Mouse (Mus musculus): ENCODE results near the gene Dock6. TPM values are rescaled to one million over a fixed set of nuclear protein-coding genes. Genes with fewer than 3 reads are reported as not detected.
"Not testable (repeated sequence)": the region's sequence is repeated elsewhere in the genome, so short reads cannot be mapped to it uniquely, and the experiment has no call there.

The Dock6 gene
- total and polyA plus RNA-seq, 3 experiments: 3.9 to 16.8 (median 11.6) TPM

DNA sequence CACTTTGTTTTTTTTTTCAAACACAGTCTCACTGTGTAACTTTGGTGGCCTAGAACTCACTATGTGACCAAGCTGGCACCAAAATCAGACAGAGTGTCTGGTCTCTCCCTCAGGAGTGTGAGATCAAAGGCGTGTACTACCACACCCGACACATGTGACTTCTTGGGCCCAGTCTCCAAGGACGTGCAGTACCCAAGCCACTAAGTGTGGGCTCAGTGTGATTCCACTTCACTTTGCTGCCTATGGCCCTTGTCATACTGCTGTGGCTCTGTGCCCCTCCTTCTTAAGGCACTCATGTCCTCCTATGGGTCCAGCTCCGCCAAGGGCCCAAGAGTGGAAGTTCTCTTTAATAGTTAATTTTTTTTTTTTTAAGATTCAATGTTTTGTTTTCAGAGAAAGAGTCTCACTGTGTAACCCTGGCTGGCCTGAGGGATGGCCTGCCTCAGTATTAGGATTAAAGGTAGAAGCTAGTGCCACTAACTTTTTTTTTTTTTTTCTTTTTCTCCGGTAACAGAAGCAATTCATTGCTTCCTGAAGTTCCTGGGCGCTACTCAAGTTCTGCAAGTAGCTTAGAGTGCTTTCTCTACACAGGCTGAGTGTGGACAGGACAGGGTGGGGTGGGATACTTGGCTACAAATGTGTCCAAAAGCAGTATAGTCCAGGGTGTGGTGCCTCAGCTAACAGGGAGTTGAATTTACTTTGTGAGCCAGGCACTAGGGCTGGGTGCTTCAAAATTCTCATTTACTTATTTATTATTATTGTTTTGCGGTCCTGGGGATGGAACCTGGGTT, 67.7 kb downstream of the Dock6 start:
- TF ChIP-seq TAL1 (conservative IDR thresholded peaks at IDR 0.05; ENCODE audit: low read depth, low read length) (no peak), GATA2 (IDR thresholded peaks at IDR 0.05; ENCODE audit: borderline replicate concordance, low read depth, low read length) (no peak), POLR2AphosphoS5 (IDR thresholded peaks at IDR 0.05; ENCODE audit: insufficient replicate concordance, low read depth, low read length) (no peak), GATA1 (IDR thresholded peaks at IDR 0.05; ENCODE audit: borderline replicate concordance, low read length) (no peak), CTCF (IDR thresholded peaks at IDR 0.05; ENCODE audit: low read depth, low read length) (no peak)
- Histone ChIP-seq H3K27me3 (ENCODE audit: insufficient read depth, low read length) (peaks cover 27% of the 10 kb centered on the region), H3K36me3 (replicated peaks) (no peaks in the 10 kb centered on the region), H3K9me3 (replicated peaks) (no peaks in the 10 kb centered on the region), H3K4me1 (ENCODE audit: insufficient read depth, low read depth, low read length) (peaks cover 3% of the 10 kb centered on the region), H3K4me3 (ENCODE audit: low read depth, low read length) (no peak overlapping the region)
- DNase-seq (ENCODE audit: low spot score): no peak
- ATAC-seq (ENCODE audit: extremely low read depth, insufficient number of reproducible peaks, low FRiP score, poor library complexity, severe bottlenecking): no peak

DNA sequence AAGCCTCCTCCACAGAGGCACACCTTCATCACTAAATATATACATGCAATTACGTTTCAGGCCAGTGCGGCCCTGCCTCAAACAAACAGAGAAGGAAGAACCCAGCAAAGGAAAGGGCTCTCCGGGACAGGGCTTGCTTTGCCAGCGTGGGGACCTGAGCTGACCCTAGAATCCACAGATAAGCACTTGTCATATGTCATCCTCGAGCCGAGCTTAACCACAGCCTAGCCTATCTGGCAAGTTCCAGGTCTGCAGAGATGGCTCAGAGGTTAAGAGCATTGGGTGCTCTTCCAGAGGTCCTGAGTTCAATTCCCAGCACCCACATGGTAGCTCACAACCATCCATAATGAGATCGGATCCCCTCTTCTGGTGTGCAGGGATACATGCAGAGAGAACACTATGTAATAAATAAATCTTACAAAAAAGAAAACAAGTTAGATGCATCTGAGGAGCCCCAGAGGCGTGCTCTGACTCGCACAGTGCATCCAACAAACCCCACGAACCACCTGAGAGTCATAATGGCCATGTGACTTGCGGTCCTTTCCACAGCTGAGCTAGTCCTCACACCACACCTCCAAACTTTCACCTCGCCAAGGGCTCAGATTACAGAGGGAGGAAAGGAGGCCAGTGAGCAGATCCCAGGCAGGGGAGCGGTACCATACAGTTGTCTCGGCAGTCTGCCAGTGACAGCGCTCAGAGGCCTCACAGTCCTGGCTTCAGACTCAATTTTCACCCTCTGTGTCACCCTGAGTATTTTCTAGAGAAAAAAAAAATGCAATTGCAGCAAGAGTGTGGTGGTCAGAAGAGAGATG, 70.6 kb downstream of the Dock6 start:
- Histone ChIP-seq H3K9me3 (replicated peaks) (no peaks in the 10 kb centered on the region), H3K36me3 (replicated peaks) (no peaks in the 10 kb centered on the region), H3K4me1 (ENCODE audit: insufficient read depth, low read depth, low read length) (peaks cover 3% of the 10 kb centered on the region), H3K4me3 (ENCODE audit: low read depth, low read length) (no peak overlapping the region), H3K27me3 (ENCODE audit: insufficient read depth, low read length) (peaks cover 27% of the 10 kb centered on the region)
- ATAC-seq (ENCODE audit: extremely low read depth, insufficient number of reproducible peaks, low FRiP score, poor library complexity, severe bottlenecking): no peak
- DNase-seq (ENCODE audit: low spot score): no peak
- no peak for TF ChIP-seq GATA2 (IDR thresholded peaks at IDR 0.05; ENCODE audit: borderline replicate concordance, low read depth, low read length)
- no peak for TF ChIP-seq GATA1 (IDR thresholded peaks at IDR 0.05; ENCODE audit: borderline replicate concordance, low read length)
- TF ChIP-seq POLR2AphosphoS5 (IDR thresholded peaks at IDR 0.05; ENCODE audit: insufficient replicate concordance, low read depth, low read length): no peak
- TF ChIP-seq TAL1 (conservative IDR thresholded peaks at IDR 0.05; ENCODE audit: low read depth, low read length): no peak
- TF ChIP-seq CTCF (IDR thresholded peaks at IDR 0.05; ENCODE audit: low read depth, low read length): no peak

DNA sequence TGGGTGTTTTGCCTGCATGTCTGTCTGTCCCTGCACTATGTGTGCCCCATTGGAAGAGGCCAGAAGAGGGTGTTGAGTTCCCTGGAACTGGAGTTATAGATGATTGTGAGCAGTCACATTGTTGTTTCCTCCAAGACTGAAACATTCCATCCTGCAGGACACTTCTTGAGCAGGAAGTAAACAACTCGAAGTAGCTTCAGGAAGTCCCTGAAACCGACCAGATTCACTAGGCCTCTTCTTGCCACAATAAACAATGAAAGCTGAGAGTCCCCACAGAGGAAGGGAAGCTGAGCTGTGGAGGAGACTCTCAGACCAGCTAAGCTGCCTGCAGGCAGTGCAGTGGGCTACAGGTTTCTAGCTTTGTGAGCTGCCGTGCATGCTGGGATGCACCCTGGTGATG, 74.7 kb downstream of the Dock6 start:
- Histone ChIP-seq H3K4me3 (ENCODE audit: low read depth, low read length) (no peak overlapping the region), H3K36me3 (replicated peaks) (no peaks in the 10 kb centered on the region), H3K27me3 (ENCODE audit: insufficient read depth, low read length) (peaks cover 32% of the 10 kb centered on the region), H3K9me3 (replicated peaks) (no peaks in the 10 kb centered on the region), H3K4me1 (ENCODE audit: insufficient read depth, low read depth, low read length) (peaks cover 3% of the 10 kb centered on the region)
- no peak for ATAC-seq (ENCODE audit: extremely low read depth, insufficient number of reproducible peaks, low FRiP score, poor library complexity, severe bottlenecking)
- TF ChIP-seq TAL1 (conservative IDR thresholded peaks at IDR 0.05; ENCODE audit: low read depth, low read length): no peak
- no peak for TF ChIP-seq CTCF (IDR thresholded peaks at IDR 0.05; ENCODE audit: low read depth, low read length)
- no peak for TF ChIP-seq GATA2 (IDR thresholded peaks at IDR 0.05; ENCODE audit: borderline replicate concordance, low read depth, low read length)
- no peak for TF ChIP-seq GATA1 (IDR thresholded peaks at IDR 0.05; ENCODE audit: borderline replicate concordance, low read length)
- no peak for TF ChIP-seq POLR2AphosphoS5 (IDR thresholded peaks at IDR 0.05; ENCODE audit: insufficient replicate concordance, low read depth, low read length)
- no peak for DNase-seq (ENCODE audit: low spot score)

DNA sequence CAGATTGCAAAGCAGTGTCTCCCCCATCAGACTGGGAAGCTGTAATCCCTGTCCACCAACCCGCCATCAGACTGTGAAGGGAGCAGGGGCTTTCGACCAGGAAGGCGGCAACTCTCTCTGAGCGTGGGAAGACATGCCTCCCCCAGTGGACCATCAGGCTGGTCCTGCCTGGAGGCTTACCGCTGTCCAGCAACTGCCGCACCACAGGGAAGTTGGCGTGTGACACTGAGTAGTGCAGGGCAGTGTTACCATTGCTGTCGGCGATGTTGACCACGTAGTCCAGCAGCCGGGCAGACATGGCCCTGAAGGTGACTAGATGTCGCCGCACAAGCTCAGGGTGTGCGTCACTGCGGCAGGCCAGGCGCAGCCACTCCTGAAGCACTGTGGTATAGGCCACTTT, 78.1 kb downstream of the Dock6 start:
- no peaks in the 10 kb centered on the region for H3K9me3 ChIP-seq (replicated peaks)
- DNase-seq (ENCODE audit: low spot score) (no peak), ATAC-seq (ENCODE audit: extremely low read depth, insufficient number of reproducible peaks, low FRiP score, poor library complexity, severe bottlenecking) (no peak)
- peaks cover 3% of the 10 kb centered on the region for H3K4me1 ChIP-seq (ENCODE audit: insufficient read depth, low read depth, low read length)
- H3K27me3 ChIP-seq (ENCODE audit: insufficient read depth, low read length): peaks cover 32% of the 10 kb centered on the region
- H3K4me3 ChIP-seq (ENCODE audit: low read depth, low read length): no peak overlapping the region
- TF ChIP-seq GATA2 (IDR thresholded peaks at IDR 0.05; ENCODE audit: borderline replicate concordance, low read depth, low read length) (no peak), POLR2AphosphoS5 (IDR thresholded peaks at IDR 0.05; ENCODE audit: insufficient replicate concordance, low read depth, low read length) (no peak), TAL1 (conservative IDR thresholded peaks at IDR 0.05; ENCODE audit: low read depth, low read length) (no peak), CTCF (IDR thresholded peaks at IDR 0.05; ENCODE audit: low read depth, low read length) (no peak), GATA1 (IDR thresholded peaks at IDR 0.05; ENCODE audit: borderline replicate concordance, low read length) (no peak)
- no peaks in the 10 kb centered on the region for H3K36me3 ChIP-seq (replicated peaks)

DNA sequence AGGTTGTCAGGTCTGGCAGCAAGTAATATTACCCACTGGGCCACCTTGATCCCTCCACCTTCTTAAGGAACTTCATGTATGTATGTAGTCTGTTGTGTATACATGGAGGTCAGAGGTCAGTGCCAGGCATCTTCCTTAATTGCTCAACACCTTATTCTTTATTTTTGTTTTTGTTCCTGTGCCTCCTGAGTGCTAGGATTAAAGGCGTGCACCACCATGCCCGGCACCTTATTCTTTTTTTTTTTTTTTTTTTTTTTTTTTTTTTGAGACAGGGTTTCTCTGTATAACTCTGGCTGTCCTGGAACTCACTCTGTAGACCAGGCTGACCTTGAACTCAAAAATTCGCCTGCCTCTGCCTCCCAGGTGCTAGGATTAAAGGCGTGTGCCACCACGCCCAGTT, 79.0 kb downstream of the Dock6 start:
- not testable (repeated sequence) for H3K4me3 ChIP-seq (ENCODE audit: low read depth, low read length); DNase-seq (ENCODE audit: low spot score); H3K36me3 ChIP-seq (replicated peaks); H3K9me3 ChIP-seq (replicated peaks); H3K4me1 ChIP-seq (ENCODE audit: insufficient read depth, low read depth, low read length); ATAC-seq (ENCODE audit: extremely low read depth, insufficient number of reproducible peaks, low FRiP score, poor library complexity, severe bottlenecking)
- peaks cover 36% of the 10 kb centered on the region for H3K27me3 ChIP-seq (ENCODE audit: insufficient read depth, low read length)

DNA sequence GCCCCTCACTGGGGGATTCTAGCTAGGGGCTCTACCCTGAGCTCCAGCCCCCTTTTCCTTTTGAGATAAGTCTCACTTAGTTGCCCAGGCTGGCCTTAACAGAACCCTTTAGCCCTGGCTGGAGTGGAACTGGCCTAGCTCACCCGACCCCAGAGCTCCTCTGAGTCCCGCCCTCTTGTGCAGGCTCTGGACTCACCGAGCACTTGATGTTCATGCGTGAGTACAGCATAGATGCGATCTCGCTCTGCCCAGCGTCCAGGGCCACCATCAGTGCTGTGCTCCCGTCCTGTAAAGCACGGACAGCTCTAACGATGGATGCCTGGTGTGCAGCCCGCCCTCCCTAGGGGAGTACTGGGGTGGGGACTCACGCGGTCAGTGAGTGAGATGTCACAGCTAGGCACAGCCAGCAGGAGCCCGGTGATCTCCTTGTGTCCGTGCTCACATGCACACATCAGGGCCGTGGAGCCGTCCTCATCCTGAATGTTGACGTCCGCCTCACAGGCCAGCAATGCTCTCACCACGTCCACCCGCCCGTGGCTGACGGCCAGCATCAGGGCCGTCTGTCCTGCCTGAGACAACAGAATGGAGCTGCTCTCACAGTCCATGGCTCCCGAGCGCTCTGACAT, 82.8 kb downstream of the Dock6 start:
- H3K36me3 ChIP-seq (replicated peaks): no peaks in the 10 kb centered on the region
- DNase-seq (ENCODE audit: low spot score) (no peak), ATAC-seq (ENCODE audit: extremely low read depth, insufficient number of reproducible peaks, low FRiP score, poor library complexity, severe bottlenecking) (no peak)
- no peak overlapping the region for H3K4me3 ChIP-seq (ENCODE audit: low read depth, low read length)
- peaks cover 4% of the 10 kb centered on the region for H3K4me1 ChIP-seq (ENCODE audit: insufficient read depth, low read depth, low read length)
- peaks cover 45% of the 10 kb centered on the region for H3K27me3 ChIP-seq (ENCODE audit: insufficient read depth, low read length)
- no peaks in the 10 kb centered on the region for H3K9me3 ChIP-seq (replicated peaks)
- TF ChIP-seq GATA2 (IDR thresholded peaks at IDR 0.05; ENCODE audit: borderline replicate concordance, low read depth, low read length) (no peak), CTCF (IDR thresholded peaks at IDR 0.05; ENCODE audit: low read depth, low read length) (no peak), POLR2AphosphoS5 (IDR thresholded peaks at IDR 0.05; ENCODE audit: insufficient replicate concordance, low read depth, low read length) (no peak), GATA1 (IDR thresholded peaks at IDR 0.05; ENCODE audit: borderline replicate concordance, low read length) (no peak), TAL1 (conservative IDR thresholded peaks at IDR 0.05; ENCODE audit: low read depth, low read length) (no peak)
